Mouse (Mus musculus): ENCODE measurements around the gene Osbpl10. TPM values are rescaled to one million over a fixed set of nuclear protein-coding genes. Genes with fewer than 3 reads are reported as not detected.

Gene Osbpl10
- polyA plus RNA-seq, 1 experiment from 2014 or later, result 2.5 TPM

DNA sequence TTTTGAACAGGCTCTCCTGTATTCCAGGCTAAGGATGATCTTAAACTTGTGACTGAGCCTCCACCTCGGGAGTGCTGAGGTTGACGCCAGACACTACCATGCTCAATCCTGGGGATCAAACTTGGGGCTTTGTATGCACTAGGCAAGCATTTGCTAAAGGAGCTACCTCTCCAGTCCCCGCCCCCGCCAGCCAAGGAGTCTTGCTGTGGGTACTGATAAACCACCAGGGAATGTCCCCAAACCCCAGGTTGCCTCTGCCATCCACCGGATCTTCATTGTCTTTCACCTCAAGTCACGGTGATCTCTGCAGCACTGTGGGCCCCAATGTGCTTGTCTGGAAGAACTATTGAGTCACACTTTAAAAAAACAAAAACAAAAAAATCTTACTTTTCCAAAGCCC is 224.8 kb downstream of the Osbpl10 start:
- WGBS, result 43% methylated on average over 6 of the region's 6 CpGs
- H3K4me2 ChIP-seq, result no peak overlapping the region
- no peak for TF ChIP-seq CTCF (IDR thresholded peaks at IDR 0.05; ENCODE audit: low read depth)
- no peak overlapping the region for H3K9ac ChIP-seq
- no peaks in the 10 kb centered on the region for H3K36me3 ChIP-seq (ENCODE audit: insufficient read depth)
- DNase-seq (no peak), ATAC-seq (ENCODE audit: insufficient read depth) (no peak)
- peaks cover 9% of the 10 kb centered on the region; the same call in 1 of the 2 replicates for H3K4me1 ChIP-seq (ENCODE audit: insufficient read depth)
- H3K4me3 ChIP-seq (ENCODE audit: low read depth, low read length), result no peak overlapping the region
- no peaks in the 10 kb centered on the region for H3K27me3 ChIP-seq (ENCODE audit: insufficient read depth, low read length)
- H3K9me3 ChIP-seq (ENCODE audit: low read depth, low read length), result no peaks in the 10 kb centered on the region
- H3K27ac ChIP-seq (ENCODE audit: low read depth), result no peak overlapping the region

DNA sequence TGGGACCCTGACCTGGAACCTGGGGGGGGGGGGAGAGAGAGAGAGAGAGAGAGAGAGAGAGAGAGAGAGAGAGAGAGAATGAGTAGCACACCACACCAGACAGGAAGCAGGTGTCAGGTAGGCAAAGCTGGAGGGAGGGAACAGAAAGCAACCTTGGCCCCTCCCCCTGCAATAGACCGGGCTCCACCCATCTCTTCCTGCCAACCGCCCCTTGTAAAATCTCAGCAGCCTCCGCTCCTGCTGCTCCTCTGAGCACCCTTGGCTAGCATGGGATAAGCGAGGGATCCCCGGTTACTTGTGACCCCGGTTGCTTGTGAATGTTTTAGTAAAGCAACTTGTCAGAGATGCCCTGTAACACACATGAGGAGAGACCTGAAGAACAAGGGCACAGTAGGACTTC is 227.1 kb downstream of the Osbpl10 start:
- WGBS, result 7% methylated on average over 6 of the region's 6 CpGs
- H3K4me3 ChIP-seq (ENCODE audit: low read depth, low read length), result no peak overlapping the region
- no peak for TF ChIP-seq CTCF (IDR thresholded peaks at IDR 0.05; ENCODE audit: low read depth)

DNA sequence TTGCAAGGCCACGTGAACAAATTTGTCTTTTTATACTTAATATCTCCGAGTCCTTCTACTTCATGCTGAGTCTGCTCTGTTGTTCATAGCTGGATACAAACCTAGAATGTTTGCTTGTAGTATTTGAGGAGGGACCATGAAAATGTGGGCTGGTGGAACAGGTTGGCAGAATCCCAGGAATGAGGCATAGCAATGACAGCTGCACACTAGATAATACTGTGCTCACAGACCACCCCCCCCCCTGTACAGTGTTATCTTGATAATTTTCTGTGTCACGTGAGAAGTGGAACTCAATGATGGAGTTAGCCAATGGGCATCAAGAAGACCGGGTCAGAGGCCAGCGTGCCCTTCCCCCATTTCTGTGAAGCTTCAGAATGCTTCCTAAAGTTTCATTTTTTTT is 227.8 kb downstream of the Osbpl10 start:
- peak; percentile 61 for ATAC-seq (ENCODE audit: insufficient read depth)
- peak; percentile 59 for DNase-seq
- 37% methylated on average over 5 of the region's 5 CpGs for WGBS
- Histone ChIP-seq H3K9ac (no peak overlapping the region), H3K27me3 (ENCODE audit: insufficient read depth, low read length) (no peaks in the 10 kb centered on the region), H3K9me3 (ENCODE audit: low read depth, low read length) (no peaks in the 10 kb centered on the region), H3K4me3 (ENCODE audit: low read depth, low read length) (no peak overlapping the region), H3K4me1 (ENCODE audit: insufficient read depth) (peaks cover 9% of the 10 kb centered on the region; the same call in 1 of the 2 replicates), H3K27ac (ENCODE audit: low read depth) (no peak overlapping the region), H3K36me3 (ENCODE audit: insufficient read depth) (no peaks in the 10 kb centered on the region), H3K4me2 (0 out of 2 replicates have a peak overlapping the region, but pooled peaks have one; percentile 40)
- TF ChIP-seq CTCF (IDR thresholded peaks at IDR 0.05; ENCODE audit: low read depth), result no peak

More for the DNA sequence above, 227.1 kb downstream of the Osbpl10 start:
- Histone ChIP-seq H3K9ac (no peak overlapping the region), H3K4me2 (peak overlapping the region; percentile 40; the same call in 1 of the 2 replicates), H3K36me3 (ENCODE audit: insufficient read depth) (no peaks in the 10 kb centered on the region), H3K4me1 (ENCODE audit: insufficient read depth) (peaks cover 9% of the 10 kb centered on the region; the same call in 1 of the 2 replicates), H3K9me3 (ENCODE audit: low read depth, low read length) (no peaks in the 10 kb centered on the region), H3K27me3 (ENCODE audit: insufficient read depth, low read length) (no peaks in the 10 kb centered on the region), H3K27ac (ENCODE audit: low read depth) (no peak overlapping the region)
- DNase-seq (peak; percentile 57), ATAC-seq (ENCODE audit: insufficient read depth) (peak; percentile 50; the same call in 1 of the 2 replicates)

DNA sequence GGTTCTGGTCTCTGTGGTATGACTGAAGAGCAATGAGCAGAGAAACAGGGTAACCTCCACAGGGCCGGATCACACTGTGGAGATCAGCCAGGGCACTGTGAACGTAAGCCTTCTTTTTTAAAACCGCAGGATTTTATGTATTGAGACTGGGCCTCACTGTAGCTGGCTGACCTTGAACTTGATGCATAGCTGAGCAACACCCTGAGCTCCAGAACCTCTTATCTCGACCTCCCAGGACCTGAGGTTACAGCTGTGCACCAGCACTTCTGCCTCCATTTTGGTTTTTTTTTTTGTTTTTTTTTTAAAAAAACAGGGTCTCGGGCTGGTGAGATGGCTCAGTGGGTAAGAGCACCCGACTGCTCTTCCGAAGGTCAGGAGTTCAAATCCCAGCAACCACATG is 231.4 kb downstream of the Osbpl10 start:
- H3K9ac ChIP-seq, result no peak overlapping the region
- 83% methylated on average over 7 of the region's 7 CpGs for WGBS
- ATAC-seq (ENCODE audit: insufficient read depth), result no peak

GRCm38 (mm10) chr9:115210535-115210934 is 232.2 kb downstream of the Osbpl10 start:
- Histone ChIP-seq H3K9ac (no peak overlapping the region), H3K4me2 (no peak overlapping the region), H3K4me3 (ENCODE audit: low read depth, low read length) (no peak overlapping the region), H3K4me1 (ENCODE audit: insufficient read depth) (peaks cover 14% of the 10 kb centered on the region), H3K9me3 (ENCODE audit: low read depth, low read length) (0 out of 2 replicates have a peak, but pooled peaks cover 2% of the 10 kb centered on the region), H3K36me3 (ENCODE audit: insufficient read depth) (no peaks in the 10 kb centered on the region), H3K27me3 (ENCODE audit: insufficient read depth, low read length) (no peaks in the 10 kb centered on the region), H3K27ac (ENCODE audit: low read depth) (no peak overlapping the region)
- WGBS, result 82% methylated on average over 12 of the region's 12 CpGs
- no peak for TF ChIP-seq CTCF (IDR thresholded peaks at IDR 0.05; ENCODE audit: low read depth)
- DNase-seq (no peak), ATAC-seq (ENCODE audit: insufficient read depth) (no peak)

More for the DNA sequence above, 231.4 kb downstream of the Osbpl10 start:
- Histone ChIP-seq H3K36me3 (ENCODE audit: insufficient read depth) (no peaks in the 10 kb centered on the region), H3K9me3 (ENCODE audit: low read depth, low read length) (0 out of 2 replicates have a peak, but pooled peaks cover 2% of the 10 kb centered on the region), H3K27me3 (ENCODE audit: insufficient read depth, low read length) (no peaks in the 10 kb centered on the region), H3K4me3 (ENCODE audit: low read depth, low read length) (no peak overlapping the region), H3K4me1 (ENCODE audit: insufficient read depth) (peaks cover 9% of the 10 kb centered on the region; the same call in 1 of the 2 replicates), H3K4me2 (no peak overlapping the region), H3K27ac (ENCODE audit: low read depth) (no peak overlapping the region)
- no peak for TF ChIP-seq CTCF (IDR thresholded peaks at IDR 0.05; ENCODE audit: low read depth)
- no peak for DNase-seq

DNA sequence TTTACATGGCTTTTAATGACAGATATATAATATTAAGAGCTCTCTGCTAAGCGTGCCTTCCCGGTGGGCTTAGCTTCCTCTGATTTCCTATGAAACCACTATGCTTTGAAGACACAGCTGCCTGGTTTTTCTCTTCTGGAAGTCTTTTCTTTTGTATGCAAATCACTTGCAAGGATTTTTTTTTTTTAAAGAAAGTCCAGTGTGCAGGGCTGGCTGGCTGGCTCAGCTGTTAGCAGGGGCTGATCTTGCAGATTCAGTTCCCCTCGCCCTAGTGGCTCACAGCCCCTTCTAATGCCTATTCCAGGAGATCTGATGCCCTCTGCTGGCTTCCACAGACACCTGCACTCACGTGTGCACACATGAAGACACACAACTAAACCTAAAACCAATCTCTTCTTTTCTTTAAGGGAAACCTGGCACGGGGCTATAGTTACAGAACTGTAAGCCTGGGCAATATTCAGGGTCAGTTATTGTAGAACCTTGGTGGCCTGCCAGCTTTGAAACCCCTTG is 235.4 kb downstream of the Osbpl10 start:
- TF ChIP-seq CTCF (IDR thresholded peaks at IDR 0.05; ENCODE audit: low read depth), result 0 out of 2 replicates have a peak, but pooled peaks have one; percentile 11
- no peak overlapping the region for H3K27ac ChIP-seq (ENCODE audit: low read depth)

More for the DNA sequence above, 235.4 kb downstream of the Osbpl10 start:
- H3K9ac ChIP-seq, result no peak overlapping the region
- H3K4me1 ChIP-seq (ENCODE audit: insufficient read depth), result peaks cover 12% of the 10 kb centered on the region; the same call in 1 of the 2 replicates
- 0 out of 2 replicates have a peak, but pooled peaks cover 2% of the 10 kb centered on the region for H3K9me3 ChIP-seq (ENCODE audit: low read depth, low read length)
- no peak overlapping the region for H3K4me3 ChIP-seq (ENCODE audit: low read depth, low read length)
- WGBS, result 88% methylated on average over 5 of the region's 5 CpGs
- H3K4me2 ChIP-seq, result no peak overlapping the region
- ATAC-seq (ENCODE audit: insufficient read depth) (no peak), DNase-seq (no peak)
- H3K36me3 ChIP-seq (ENCODE audit: insufficient read depth), result no peaks in the 10 kb centered on the region
- no peaks in the 10 kb centered on the region for H3K27me3 ChIP-seq (ENCODE audit: insufficient read depth, low read length)
